Mouse (Mus musculus): ENCODE data around the gene Bgn. TPM values are rescaled to one million over a fixed set of nuclear protein-coding genes. Genes with fewer than 3 reads are reported as not detected.

The Bgn gene
- polyA plus RNA-seq, 1 experiment from 2014 or later, result 68.0 TPM

DNA sequence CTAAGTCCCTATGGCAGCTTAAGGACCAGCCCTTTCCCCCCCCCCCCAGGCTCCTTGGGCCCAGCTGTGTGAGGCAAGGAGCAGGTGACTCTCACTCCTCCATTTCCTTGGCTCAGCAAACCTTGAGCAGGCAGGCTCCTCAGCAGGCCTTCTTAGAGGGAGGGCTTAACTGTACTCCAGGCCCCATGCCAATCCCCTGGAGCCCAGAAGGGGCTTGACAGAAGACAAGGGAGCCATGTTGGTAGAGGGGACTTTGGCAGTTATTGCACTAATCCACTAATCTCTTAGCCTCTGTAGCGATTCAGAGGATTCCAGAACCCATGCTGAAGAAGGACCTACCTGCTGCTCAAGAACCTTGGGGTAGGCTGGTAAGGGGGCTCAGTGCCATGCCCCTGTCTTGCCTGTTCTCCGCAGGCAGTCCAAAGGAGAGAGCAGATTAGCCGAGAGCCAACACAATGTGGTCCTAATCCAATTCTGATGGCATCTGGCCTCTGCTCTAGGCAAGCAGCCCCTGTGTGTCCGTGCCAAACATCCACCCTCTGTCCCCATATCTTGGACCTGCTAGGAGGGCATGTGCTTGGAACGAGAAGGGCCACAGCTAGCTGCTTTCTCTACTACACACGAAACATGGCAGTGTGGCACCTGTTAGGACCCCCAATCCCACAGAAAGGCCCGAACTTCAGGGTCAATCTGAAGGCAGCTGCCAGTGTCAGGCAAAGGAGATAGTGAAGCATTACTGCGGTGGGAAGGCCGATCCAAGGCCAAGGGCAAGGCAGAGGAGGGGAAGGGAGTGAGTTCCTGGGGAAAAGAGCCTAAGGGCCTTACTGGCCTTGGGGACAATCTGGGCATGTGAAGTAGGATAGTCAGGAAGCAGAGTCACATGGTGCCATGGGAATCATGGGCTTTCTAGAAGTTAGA lies 42.1 kb downstream of the Bgn start:
- Histone ChIP-seq H3K27ac (ENCODE audit: low read depth, low read length) (no peak overlapping the region), H3K4me3 (ENCODE audit: low read depth, low read length) (no peak overlapping the region), H3K27me3 (ENCODE audit: control insufficient read depth, insufficient read depth, low read length) (peaks cover 8% of the 10 kb centered on the region), H3K9me3 (replicated peaks; ENCODE audit: control insufficient read depth, low read length) (no peaks in the 10 kb centered on the region), H3K4me1 (ENCODE audit: control insufficient read depth, insufficient read depth, low read length) (no peaks in the 10 kb centered on the region), H3K36me3 (ENCODE audit: control insufficient read depth, insufficient read depth, low read length) (no peaks in the 10 kb centered on the region), H3K9ac (ENCODE audit: low read depth, low read length) (no peak overlapping the region), H3K4me2 (no peak overlapping the region)
- WGBS (ENCODE audit: insufficient replicate concordance), result 77% methylated on average over 9 of the region's 9 CpGs
- ATAC-seq (replicated peaks; ENCODE audit: insufficient number of reproducible peaks, low FRiP score, low TSS enrichment), result no peak

DNA sequence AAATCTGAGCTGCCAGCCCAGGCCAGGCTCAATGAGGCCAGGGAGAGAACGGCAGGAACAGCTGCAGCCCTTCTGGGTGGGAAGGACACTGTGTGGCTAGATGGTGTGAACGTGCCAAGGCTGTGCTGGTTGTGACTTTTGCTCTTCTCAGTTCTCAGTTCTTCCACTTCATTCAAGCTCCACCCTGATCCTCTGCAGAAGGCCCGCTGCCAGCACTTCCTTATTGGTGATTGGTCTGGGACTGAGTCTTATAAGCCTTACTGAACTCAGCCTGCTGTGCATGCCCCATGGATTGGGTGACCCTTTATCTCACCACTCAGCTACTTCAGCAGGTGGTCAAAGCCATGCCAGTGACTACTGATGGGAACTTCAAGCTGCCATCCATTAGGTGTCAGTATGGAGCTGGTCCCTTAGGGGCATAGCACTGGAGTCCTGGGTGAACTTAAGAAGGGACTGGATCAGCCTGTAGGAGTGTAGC lies 43.0 kb downstream of the Bgn start:
- ATAC-seq (replicated peaks; ENCODE audit: insufficient number of reproducible peaks, low FRiP score, low TSS enrichment), result no peak
- no peak overlapping the region for H3K9ac ChIP-seq (ENCODE audit: low read depth, low read length)
- no peak overlapping the region for H3K4me3 ChIP-seq (ENCODE audit: low read depth, low read length)
- peaks cover 8% of the 10 kb centered on the region for H3K27me3 ChIP-seq (ENCODE audit: control insufficient read depth, insufficient read depth, low read length)
- no peak overlapping the region for H3K4me2 ChIP-seq
- H3K9me3 ChIP-seq (replicated peaks; ENCODE audit: control insufficient read depth, low read length), result no peaks in the 10 kb centered on the region
- no peaks in the 10 kb centered on the region for H3K4me1 ChIP-seq (ENCODE audit: control insufficient read depth, insufficient read depth, low read length)
- H3K27ac ChIP-seq (ENCODE audit: low read depth, low read length), result no peak overlapping the region
- no peaks in the 10 kb centered on the region for H3K36me3 ChIP-seq (ENCODE audit: control insufficient read depth, insufficient read depth, low read length)
- 58% methylated on average over 3 of the region's 3 CpGs for WGBS (ENCODE audit: insufficient replicate concordance)

DNA sequence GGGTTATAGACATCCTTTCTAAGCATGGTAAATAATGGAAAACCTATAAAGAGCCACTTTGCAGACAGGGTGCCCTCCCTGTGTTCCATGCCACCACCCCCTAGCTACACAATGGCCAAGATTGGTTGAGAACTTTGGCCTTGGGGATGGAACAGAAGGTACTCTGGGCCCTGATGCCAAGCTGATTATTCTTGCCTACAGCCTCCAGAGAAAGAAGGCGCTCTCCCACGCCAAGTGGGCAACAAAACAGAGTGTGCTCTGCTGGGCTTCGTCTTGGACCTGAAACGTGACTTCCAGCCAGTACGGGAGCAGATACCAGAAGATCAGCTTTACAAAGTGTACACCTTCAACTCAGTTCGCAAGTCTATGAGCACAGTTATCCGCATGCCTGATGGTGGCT lies 54.5 kb downstream of the Bgn start:
- H3K36me3 ChIP-seq (ENCODE audit: control insufficient read depth, insufficient read depth, low read length), result no peaks in the 10 kb centered on the region
- 84% methylated on average over 7 of the region's 7 CpGs for WGBS (ENCODE audit: insufficient replicate concordance)
- no peak overlapping the region for H3K27ac ChIP-seq (ENCODE audit: low read depth, low read length)
- no peak overlapping the region for H3K4me3 ChIP-seq (ENCODE audit: low read depth, low read length)
- no peak for ATAC-seq (replicated peaks; ENCODE audit: insufficient number of reproducible peaks, low FRiP score, low TSS enrichment)
- no peak overlapping the region for H3K9ac ChIP-seq (ENCODE audit: low read depth, low read length)
- no peak overlapping the region for H3K4me2 ChIP-seq
- H3K27me3 ChIP-seq (ENCODE audit: control insufficient read depth, insufficient read depth, low read length), result peaks cover 8% of the 10 kb centered on the region; the same call in 1 of the 2 replicates
- H3K4me1 ChIP-seq (ENCODE audit: control insufficient read depth, insufficient read depth, low read length), result no peaks in the 10 kb centered on the region
- no peaks in the 10 kb centered on the region for H3K9me3 ChIP-seq (replicated peaks; ENCODE audit: control insufficient read depth, low read length)

DNA sequence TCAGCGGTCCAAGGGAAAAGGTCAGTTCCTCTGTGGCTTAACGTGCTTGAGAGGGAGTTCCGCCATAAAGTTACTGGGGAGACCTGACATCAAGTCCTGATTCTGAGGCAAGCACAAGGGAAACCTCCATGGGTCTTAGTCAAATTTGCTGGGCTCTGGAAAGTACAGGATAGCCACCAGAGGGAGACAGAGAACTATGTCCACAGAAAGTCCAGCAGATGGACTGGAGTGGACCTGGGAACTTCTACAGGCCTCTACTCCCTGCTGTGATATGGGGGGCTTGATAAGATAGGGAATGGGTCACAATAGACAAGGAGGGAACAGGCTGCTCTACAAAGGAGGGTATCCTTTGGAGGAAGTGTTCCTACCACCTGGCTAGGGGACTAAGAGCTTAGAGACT lies 59.9 kb downstream of the Bgn start:
- 49% methylated on average over 3 of the region's 3 CpGs for WGBS (ENCODE audit: insufficient replicate concordance)

More for the DNA sequence above, 59.9 kb downstream of the Bgn start:
- Histone ChIP-seq H3K4me2 (no peak overlapping the region), H3K9ac (ENCODE audit: low read depth, low read length) (no peak overlapping the region), H3K9me3 (replicated peaks; ENCODE audit: control insufficient read depth, low read length) (no peaks in the 10 kb centered on the region), H3K4me1 (ENCODE audit: control insufficient read depth, insufficient read depth, low read length) (no peaks in the 10 kb centered on the region), H3K27ac (ENCODE audit: low read depth, low read length) (no peak overlapping the region), H3K27me3 (ENCODE audit: control insufficient read depth, insufficient read depth, low read length) (0 out of 2 replicates have a peak, but pooled peaks cover 4% of the 10 kb centered on the region), H3K36me3 (ENCODE audit: control insufficient read depth, insufficient read depth, low read length) (no peaks in the 10 kb centered on the region), H3K4me3 (ENCODE audit: low read depth, low read length) (no peak overlapping the region)
- ATAC-seq (replicated peaks; ENCODE audit: insufficient number of reproducible peaks, low FRiP score, low TSS enrichment), result no peak

Other genes with a start within 250 kb of the Bgn start
- 0.20 and 0.62 TPM in 2 replicates for gene Xlr4c, start 240.5 kb upstream of the Bgn start, polyA plus RNA-seq (2014; fragmentation: Nextera tagmentation; extraction: Ambion mirVana)
- gene Xlr3c, start 218.2 kb upstream of the Bgn start, polyA plus RNA-seq (2014; fragmentation: Nextera tagmentation; extraction: Ambion mirVana), result not detected in 2 replicates
- gene Xlr5a, start 190.6 kb upstream of the Bgn start, polyA plus RNA-seq (2014; fragmentation: Nextera tagmentation; extraction: Ambion mirVana), result not detected in 2 replicates
- not detected in 2 replicates for gene Xlr5c, start 190.6 kb upstream of the Bgn start, polyA plus RNA-seq (2014; fragmentation: Nextera tagmentation; extraction: Ambion mirVana)
- gene Gm45015, start 146.8 kb upstream of the Bgn start, polyA plus RNA-seq (2014; fragmentation: Nextera tagmentation; extraction: Ambion mirVana), result not detected in 2 replicates
- 12.3 and 14.4 TPM in 2 replicates for gene Zfp275, start 141.0 kb upstream of the Bgn start, polyA plus RNA-seq (2014; fragmentation: Nextera tagmentation; extraction: Ambion mirVana)
- gene Gm18336, start 84.9 kb upstream of the Bgn start, polyA plus RNA-seq (2014; fragmentation: Nextera tagmentation; extraction: Ambion mirVana), result not detected in 2 replicates
- 0.04 TPM in 1 of 2 replicates, not detected in the other for gene Zfp92, start 72.5 kb upstream of the Bgn start, polyA plus RNA-seq (2014; fragmentation: Nextera tagmentation; extraction: Ambion mirVana)
- gene Trex2, start 48.3 kb upstream of the Bgn start, polyA plus RNA-seq (2014; fragmentation: Nextera tagmentation; extraction: Ambion mirVana), result not detected in 2 replicates
- 72.7 and 82.8 TPM in 2 replicates for gene Haus7, start 24.6 kb upstream of the Bgn start, polyA plus RNA-seq (2014; fragmentation: Nextera tagmentation; extraction: Ambion mirVana)
- 0.10 and 0.25 TPM in 2 replicates for gene Atp2b3, start 19.5 kb downstream of the Bgn start, polyA plus RNA-seq (2014; fragmentation: Nextera tagmentation; extraction: Ambion mirVana)
- 2.8 and 5.4 TPM in 2 replicates for gene Dusp9, start 155.8 kb downstream of the Bgn start, polyA plus RNA-seq (2014; fragmentation: Nextera tagmentation; extraction: Ambion mirVana)
- gene Pnck, start 176.5 kb downstream of the Bgn start, polyA plus RNA-seq (2014; fragmentation: Nextera tagmentation; extraction: Ambion mirVana), result 11.1 and 12.2 TPM in 2 replicates
- gene Slc6a8, start 189.5 kb downstream of the Bgn start, polyA plus RNA-seq (2014; fragmentation: Nextera tagmentation; extraction: Ambion mirVana), result 6.9 and 8.2 TPM in 2 replicates
- 171 and 188 TPM in 2 replicates for gene Bcap31, start 232.6 kb downstream of the Bgn start, polyA plus RNA-seq (2014; fragmentation: Nextera tagmentation; extraction: Ambion mirVana)
- gene Abcd1, start 233.0 kb downstream of the Bgn start, polyA plus RNA-seq (2014; fragmentation: Nextera tagmentation; extraction: Ambion mirVana), result 8.1 and 9.2 TPM in 2 replicates

Measured in heart, embryonic 11.5 days (tissue).